Mouse (Mus musculus): Measurements from ENCODE around the gene Ank3.

- TF ChIP-seq CTCF (IDR thresholded peaks at IDR 0.05; ENCODE audit: insufficient read depth, low read length): no peak
- no peak for TF ChIP-seq POLR2A (IDR thresholded peaks at IDR 0.05; ENCODE audit: borderline replicate concordance, extremely low read depth, low read depth, low read length)
Observed at GRCm38 (mm10) chr10:69730351-69730871, 331.8 kb downstream of the Ank3 start.

Data from lung, adult 2 months (tissue).